Mouse (Mus musculus) spleen, embryonic (tissue): ENCODE results near the gene Gli2.

Experiments used
- CTCF ChIA-PET: fragments of 350-600 bp; sonication (Branson Sonifier 250); formaldehyde crosslinking; loops from one replicate; lab custom pipeline; 2022; lab: Charles Lee

The Gli2 gene

GRCm38 (mm10) chr1:119053402-119053841 lies at the start of gene Gli2:
Gene Gli2 (minus strand): TSS chr1:119053619.
- CTCF ChIA-PET, result no interaction called here

- CTCF ChIA-PET, result no interaction called here
Measured at GRCm38 (mm10) chr1:119097921-119098521, 44.6 kb upstream of the Gli2 start.

- CTCF ChIA-PET, result interaction anchor here (0.5 kb wide), 1 partner anchor 391 kb away, joined by 3 read pairs; no protein-coding TSS in a partner anchor
Measured at GRCm38 (mm10) chr1:119093739-119094138, 40.3 kb upstream of the Gli2 start.

DNA sequence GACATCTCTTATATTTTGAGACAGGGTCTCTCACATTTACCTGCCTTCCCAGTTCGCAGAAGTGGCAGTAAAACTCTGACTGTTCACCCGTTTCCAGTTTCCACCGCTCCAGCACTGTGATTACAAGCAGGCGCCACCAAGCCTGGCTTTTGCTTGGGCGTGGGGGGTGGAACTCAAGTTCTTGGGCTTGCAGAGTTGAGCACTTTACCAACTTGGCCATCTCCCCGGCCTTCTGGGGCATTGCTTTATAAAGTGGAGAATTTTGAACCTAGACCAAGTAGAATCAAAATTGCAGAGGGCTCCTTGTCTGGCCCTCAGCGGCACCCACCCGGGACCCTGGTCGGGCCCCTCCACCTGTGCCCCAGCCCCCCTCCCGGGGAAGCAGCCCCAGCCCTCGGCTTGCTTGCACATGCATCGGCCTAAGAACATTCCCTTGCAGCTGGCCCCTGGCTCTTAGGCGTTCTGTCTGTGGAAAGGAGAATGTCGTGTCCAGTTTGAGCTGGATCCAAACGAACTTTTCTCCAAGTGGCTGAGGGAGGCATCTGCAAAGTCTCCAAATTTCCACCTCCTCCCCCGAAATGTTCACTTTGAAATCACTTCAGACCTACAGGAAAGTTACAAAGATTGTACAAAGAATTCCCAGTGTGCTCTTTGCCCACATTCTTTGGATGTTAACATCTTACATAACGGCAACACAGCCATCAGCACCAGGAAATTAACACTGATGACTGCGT lies 36.6 kb upstream of the Gli2 start:
- CTCF ChIA-PET, result no interaction called here

GRCm38 (mm10) chr1:119087539-119087938 lies 34.1 kb upstream of the Gli2 start:
- CTCF ChIA-PET, result no interaction called here

DNA sequence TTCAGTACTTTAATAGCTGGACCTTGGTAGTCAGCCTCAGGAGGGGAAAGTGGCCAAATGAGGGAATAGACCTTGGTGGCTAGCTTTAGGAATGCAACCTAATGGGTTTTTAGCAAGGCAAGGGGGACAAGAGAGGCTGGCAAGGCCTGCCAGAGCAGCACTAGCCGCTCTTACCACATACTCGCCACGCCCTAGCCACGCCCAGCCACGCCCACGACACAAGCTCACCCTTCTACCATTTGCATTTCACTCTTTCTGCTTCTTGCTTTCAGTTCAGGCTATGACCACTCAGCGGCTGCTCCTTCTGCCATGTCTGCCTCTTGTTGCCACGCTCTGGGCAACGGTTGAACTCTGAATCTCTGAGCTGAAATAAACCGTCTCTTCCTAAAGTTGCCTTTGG lies 32.4 kb upstream of the Gli2 start:
- CTCF ChIA-PET, result no interaction called here

DNA sequence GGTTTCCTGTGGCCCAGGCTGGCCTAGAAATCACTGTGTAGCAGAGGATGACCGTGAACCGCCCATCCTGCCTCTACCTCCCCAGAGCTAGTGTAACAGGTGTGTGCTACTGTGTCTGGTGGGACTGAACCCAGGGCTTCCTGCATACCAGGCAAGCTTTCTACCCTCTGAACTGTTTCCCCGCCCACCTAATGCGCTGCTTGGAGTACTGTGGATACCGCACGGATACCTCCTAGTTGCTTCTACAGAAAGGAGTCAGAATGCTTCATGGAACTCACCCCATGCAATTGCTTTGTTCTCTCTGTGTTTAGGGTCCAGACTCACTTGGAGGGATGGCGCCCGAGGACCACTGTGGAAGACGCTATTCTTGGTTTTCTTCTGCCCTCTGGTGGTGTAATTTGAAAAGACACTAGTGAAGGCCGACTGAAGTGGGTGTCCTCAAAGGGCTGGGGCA lies 30.1 kb upstream of the Gli2 start:
- CTCF ChIA-PET, result no interaction called here

DNA sequence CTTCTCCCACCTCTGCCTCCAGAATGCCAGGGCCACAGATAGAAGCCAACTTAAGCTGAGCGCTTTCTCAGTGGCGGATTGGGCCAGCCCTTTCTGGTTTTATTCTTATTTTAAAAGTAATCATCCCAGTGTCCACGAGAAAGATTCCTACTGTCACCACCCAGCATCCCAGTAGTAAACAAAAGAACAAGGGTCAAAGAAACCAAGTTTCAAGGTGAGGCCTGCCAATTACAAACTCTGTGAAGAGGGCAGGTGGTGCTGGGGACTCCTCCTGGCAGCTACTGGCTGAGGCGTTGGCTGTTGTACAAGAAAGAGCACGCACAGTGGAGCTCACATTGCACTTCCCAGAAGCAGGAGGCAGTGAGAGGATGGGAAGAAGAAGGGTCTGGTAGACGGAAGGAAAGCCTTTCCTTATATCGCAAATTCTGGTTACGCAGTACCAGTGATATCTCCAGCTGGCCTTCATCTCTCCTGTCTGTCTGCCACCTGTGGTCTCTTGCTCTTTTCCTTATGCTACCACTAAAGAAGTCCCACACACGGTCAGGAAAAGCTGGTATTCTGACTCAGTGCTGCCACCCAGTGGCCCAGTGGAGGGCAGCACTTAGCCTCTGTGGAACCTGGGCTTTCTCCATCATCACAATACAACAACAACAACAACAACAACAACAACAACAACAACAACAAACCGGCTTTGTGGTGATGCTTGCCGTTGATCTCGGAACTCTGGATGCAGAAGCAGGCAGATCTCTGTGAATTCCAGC lies 29.0 kb upstream of the Gli2 start:
- CTCF ChIA-PET, result interaction anchor here (0.6 kb wide), 1 partner anchor 310 kb away, joined by 4 read pairs; no protein-coding TSS in a partner anchor

DNA sequence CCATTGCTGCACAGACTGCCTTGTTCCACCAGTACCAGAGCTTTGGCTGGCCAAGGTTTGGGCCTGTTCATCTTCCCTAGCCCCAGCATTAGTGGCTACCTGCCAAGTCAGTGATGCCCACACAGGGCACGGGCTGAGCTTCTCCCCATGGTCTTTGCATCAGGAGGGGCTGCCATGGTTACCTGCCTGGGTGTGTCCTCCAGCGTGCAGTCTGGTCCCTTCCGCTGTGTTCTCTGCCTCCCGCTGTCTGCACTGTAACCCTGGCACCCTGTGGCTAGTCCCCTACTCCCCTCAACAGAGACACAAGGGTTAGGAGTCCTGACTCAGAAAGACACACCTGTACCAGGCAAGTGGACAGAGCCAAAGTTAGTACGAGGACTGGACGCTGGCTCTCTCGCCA lies 24.5 kb upstream of the Gli2 start:
- CTCF ChIA-PET, result interaction anchor here (0.6 kb wide), 1 partner anchor 512 kb away, joined by 4 read pairs; no protein-coding TSS in a partner anchor

DNA sequence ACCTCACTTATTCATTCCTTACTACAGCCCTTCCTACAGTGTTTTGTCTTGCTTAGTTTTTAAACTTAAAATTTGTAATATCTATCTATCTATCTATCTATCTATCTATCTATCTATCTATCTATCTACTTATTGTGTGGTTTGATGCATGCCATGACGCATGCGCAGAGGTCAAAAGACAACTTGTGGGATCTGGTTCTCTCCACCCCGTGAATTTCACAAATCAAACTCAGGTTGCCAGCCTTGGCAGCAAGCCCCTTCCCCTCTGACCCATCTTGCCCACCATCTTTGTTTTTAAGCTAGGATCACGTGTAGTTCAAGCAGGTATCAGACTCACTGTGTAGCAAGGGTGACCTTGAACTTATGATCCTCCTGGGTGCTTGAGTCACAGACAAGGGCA lies 22.9 kb upstream of the Gli2 start:
- CTCF ChIA-PET, result no interaction called here

DNA sequence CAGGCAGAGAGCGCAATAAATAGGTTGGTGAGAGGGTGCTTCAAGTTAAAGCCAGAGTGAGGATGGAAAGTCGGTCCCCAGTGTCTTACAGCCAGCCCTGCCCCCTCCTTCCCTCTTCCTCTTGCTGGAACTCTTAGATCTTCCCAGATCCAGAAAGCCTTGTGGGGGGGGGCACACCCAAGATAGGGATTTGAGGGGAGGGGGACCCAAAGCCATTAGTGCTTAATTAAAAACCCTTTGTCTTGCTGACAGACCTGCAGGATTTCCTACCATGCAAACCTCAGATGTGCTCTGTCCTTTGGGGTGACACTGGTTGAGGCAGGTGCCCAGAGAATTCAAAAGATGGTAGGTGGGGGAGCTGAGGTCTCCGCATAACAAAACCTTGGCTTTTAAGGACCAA lies 22.5 kb upstream of the Gli2 start:
- CTCF ChIA-PET, result no interaction called here

GRCm38 (mm10) chr1:119075500-119075899 lies 22.1 kb upstream of the Gli2 start:
- CTCF ChIA-PET, result no interaction called here

DNA sequence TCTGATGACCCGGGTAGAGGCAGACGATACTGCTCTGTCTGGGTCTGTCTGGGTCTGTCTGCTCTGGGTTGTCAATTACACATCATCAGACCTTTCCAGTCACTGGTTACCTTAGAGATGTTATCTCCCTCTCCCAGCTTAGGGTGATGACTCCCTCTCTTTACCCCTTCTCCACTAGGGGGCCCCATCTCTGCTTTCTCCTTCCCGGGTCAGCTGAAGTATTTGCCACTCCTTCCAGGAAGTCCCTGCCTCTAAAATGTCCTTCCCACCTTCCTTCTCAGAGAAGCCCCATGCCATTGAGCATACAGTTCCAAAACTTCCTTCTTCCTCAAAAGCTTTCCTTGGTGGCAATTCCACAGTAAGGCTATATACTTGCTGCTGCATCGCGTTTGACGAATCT lies 21.5 kb upstream of the Gli2 start:
- CTCF ChIA-PET, result no interaction called here

DNA sequence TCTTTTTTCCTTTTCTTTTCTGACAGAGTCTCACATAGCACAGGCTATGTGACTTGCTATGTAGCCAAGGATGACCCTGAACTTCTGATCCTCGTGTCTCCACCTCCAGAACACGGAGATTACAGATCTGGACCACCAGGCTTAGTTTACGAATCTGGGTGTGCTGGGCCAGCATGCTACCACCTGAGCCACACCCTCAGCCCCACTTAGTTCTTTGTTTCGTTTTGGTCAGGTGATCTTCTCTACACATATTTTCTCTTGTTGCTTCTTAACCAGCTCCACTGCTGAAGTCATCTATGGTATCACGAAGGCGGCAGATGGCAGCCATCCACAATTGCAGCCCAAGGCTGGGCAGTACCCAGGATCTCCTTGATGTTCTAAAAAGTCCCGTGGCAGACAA lies 20.5 kb upstream of the Gli2 start:
- CTCF ChIA-PET, result no interaction called here

DNA sequence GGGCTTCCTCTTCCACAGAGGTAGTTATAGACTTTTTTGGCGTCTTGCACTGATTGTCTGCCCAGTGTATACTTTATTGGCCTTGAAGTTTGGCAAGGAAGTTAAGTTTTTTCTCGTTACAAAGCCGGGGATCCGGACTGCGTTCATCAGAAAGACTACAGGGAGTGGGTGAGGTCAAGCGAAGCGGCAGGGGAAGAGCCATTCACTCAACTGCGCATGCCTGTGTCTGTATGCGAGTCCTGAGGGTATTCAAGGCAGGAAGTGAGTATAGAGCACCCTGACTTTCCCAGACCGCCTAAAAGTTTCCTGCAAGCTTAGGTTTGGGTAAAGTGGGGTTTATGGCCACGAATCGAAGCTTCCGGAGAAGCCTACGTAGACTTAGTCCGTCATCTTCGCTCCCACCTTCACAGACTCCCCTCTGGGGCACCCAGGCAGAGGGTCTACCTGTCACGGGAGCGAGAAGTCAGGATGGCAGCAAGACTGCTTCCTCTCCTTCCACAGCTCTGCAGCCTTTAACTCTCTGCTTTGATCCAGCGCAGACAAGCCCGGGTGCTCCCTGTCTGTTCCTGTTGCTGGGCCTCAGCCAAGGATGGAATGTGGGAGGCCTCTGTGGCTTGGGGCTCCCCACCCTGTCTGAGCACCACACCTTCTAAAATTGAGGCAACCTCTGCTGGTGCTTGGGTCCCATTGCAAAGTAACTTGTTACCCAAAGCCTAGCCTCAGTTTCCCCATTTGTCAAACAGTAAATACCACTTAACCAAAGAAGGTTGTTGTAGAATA lies 11.7 kb upstream of the Gli2 start:
- CTCF ChIA-PET, result no interaction called here

GRCm38 (mm10) chr1:119056491-119056890 lies 3.1 kb upstream of the Gli2 start:
- CTCF ChIA-PET, result no interaction called here

- CTCF ChIA-PET, result no interaction called here
Measured at GRCm38 (mm10) chr1:119055801-119056200, 2.4 kb upstream of the Gli2 start.

DNA sequence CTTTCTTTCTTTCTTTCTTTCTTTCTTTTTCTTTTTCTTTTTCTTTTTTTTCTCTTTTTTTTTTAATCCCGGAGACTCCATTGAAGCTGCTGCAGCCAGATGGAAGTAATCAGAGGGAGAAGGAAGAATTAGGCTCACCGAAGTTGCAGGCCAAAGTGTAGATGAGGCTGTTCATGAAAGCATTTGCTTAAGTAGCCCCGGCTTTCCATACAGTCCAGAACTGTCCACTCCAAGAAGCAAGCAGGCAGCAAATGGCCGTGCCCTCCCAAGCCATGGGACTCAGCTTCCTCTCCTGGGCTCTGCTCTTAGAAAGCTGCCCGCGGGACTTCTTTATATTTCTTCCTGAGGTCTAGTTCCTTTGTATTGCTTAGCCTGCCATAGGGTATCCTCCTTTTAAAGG lies 1.0 kb upstream of the Gli2 start:
- CTCF ChIA-PET, result no interaction called here

GRCm38 (mm10) chr1:119053872-119054354 lies 494 bp upstream of the Gli2 start:
- CTCF ChIA-PET, result no interaction called here

DNA sequence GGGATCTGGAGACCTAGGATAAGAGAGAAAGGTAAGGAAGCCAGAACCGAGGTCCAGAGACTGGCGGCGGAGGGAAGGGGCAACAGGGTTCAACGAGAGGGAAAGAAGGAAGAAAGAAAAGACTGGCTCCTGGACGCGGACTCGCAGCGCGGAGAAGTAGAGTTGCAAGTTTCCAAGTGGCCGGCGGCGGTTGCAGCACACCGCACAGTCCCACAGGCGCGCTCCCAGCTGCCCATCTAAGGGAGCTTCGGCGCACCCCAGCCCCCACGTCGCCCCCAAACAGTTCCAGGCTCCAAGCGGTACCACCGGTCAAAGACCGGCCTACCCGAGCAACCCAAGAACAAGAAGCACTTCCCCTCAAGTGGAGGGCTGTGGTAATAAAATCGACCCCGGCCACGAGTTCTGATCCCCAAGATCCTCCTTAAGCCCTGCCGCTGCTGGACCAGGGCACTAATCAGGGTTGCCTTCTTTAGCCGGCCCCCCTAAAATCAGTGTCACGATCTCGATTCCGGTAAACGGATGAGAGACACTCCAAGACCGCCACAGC lies 715 bp downstream of the Gli2 start:
- CTCF ChIA-PET, result no interaction called here

DNA sequence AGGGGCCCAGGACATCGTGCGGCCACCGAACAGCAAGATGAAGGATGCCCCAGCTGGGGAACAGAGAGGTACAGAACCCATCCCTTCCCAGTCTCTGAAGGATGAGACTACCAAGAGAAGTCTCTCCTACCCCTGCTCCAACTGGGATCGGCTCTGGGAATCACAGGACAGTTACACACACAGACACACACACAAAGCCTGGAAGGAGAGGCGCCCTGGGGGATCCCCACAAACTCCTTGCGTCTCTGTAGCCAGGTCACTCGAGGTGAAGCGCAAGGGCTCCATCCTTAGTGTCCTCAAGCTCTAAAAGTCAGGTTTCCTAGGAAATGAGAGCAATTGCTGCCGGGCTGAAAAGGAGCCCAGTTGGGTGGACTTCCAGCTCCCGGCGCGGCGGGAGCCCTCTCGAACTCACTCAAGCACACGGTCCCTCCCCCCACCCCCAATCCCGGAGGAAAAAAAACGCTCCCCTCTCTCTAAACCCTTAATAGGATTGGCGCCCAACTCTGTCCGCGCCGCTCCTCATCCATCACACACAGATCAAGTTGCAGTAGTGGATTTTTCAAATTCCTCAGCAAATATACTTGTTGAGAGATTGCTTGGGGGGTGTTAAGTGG lies 1.4 kb downstream of the Gli2 start:
- CTCF ChIA-PET, result no interaction called here
